Mouse (Mus musculus) macrophage (primary cell): ENCODE data around the gene Dnajb2. TPM values are rescaled to one million over a fixed set of nuclear protein-coding genes. Genes with fewer than 3 reads are reported as not detected.
"Not testable (repeated sequence)": the region's sequence is repeated elsewhere in the genome, so short reads cannot be mapped to it uniquely, and the experiment has no call there.

Experiments used
- H3K27ac ChIP-seq: fragments of 350-480 bp; formaldehyde crosslinking; 2 replicates; pipeline ENCODE4 v1.9.0; 2021
- H3K36me3 ChIP-seq: fragments of 350-480 bp; formaldehyde crosslinking; 2 replicates; pipeline ENCODE4 v1.9.0; 2021; ENCODE audit errors: inconsistent target
- H3K4me3 ChIP-seq: fragments of 350-480 bp; formaldehyde crosslinking; 2 replicates; pipeline ENCODE4 v1.9.0; 2021; ENCODE audit errors: inconsistent target
- H3K79me2 ChIP-seq: fragments of 350-480 bp; formaldehyde crosslinking; 2 replicates; pipeline ENCODE4 v1.9.0; 2021; ENCODE audit errors: inconsistent target
- WGBS: methylation state at CpG from one replicate; pipeline ENCODE4 v1.1.7; 2026; ENCODE audit warnings: inconsistent platforms; ENCODE audit not compliant: missing documents; 5-methylcytosine and 5-hydroxymethylcytosine counted together
- polyA plus RNA-seq: library from polyadenylated mRNA; stranded (reverse); fragments of 250-400 nt; gene quantifications from 3 replicates; pipeline ENCODE4 v1.2.4, GENCODE M21; 2018; ENCODE audit warnings: inconsistent platforms

Gene Dnajb2
- polyA plus RNA-seq, 1 experiment from 2014 or later: 9.7 TPM

- Histone ChIP-seq H3K79me2 (no peaks in the 10 kb centered on the region), H3K27ac (no peak overlapping the region), H3K36me3 (no peaks in the 10 kb centered on the region), H3K4me3 (no peak overlapping the region)
- 34% methylated on average over 4 of the region's 4 CpGs for WGBS
Observed at GRCm38 (mm10) chr1:75229158-75229557, 7.0 kb upstream of the Dnajb2 start.

GRCm38 (mm10) chr1:75230335-75230994, 5.7 kb upstream of the Dnajb2 start:
- Histone ChIP-seq H3K79me2 (no peaks in the 10 kb centered on the region), H3K36me3 (no peaks in the 10 kb centered on the region), H3K27ac (no peak overlapping the region), H3K4me3 (no peak overlapping the region)
- WGBS: 46% methylated on average over 7 of the region's 7 CpGs

GRCm38 (mm10) chr1:75231224-75231623, 5.0 kb upstream of the Dnajb2 start:
- Histone ChIP-seq H3K27ac (no peak overlapping the region), H3K4me3 (no peak overlapping the region), H3K36me3 (no peaks in the 10 kb centered on the region), H3K79me2 (no peaks in the 10 kb centered on the region)
- WGBS: 85% methylated on average over 4 of the region's 4 CpGs

GRCm38 (mm10) chr1:75231664-75232152, 4.5 kb upstream of the Dnajb2 start, which contains the start of gene A630095N17Rik:
TSS of gene A630095N17Rik (minus strand) at chr1:75232102.
- WGBS: 94% methylated on average over 5 of the region's 5 CpGs
- H3K79me2 ChIP-seq: no peaks in the 10 kb centered on the region
- no peak within 1 kb of the TSS for H3K27ac ChIP-seq

GRCm38 (mm10) chr1:75232489-75232888, 3.7 kb upstream of the Dnajb2 start:
- H3K36me3 ChIP-seq, H3K4me3 ChIP-seq, H3K27ac ChIP-seq, H3K79me2 ChIP-seq: not testable (repeated sequence)
- 85% methylated on average over 4 of the region's 4 CpGs for WGBS

More at GRCm38 (mm10) chr1:75231664-75232152, 4.5 kb upstream of the Dnajb2 start, which contains the start of gene A630095N17Rik:
- H3K4me3 ChIP-seq: no peak within 1 kb of the TSS
- H3K36me3 ChIP-seq: no peaks in the 10 kb centered on the region

GRCm38 (mm10) chr1:75234606-75235005, 1.6 kb upstream of the Dnajb2 start:
- Histone ChIP-seq H3K79me2 (no peaks in the 10 kb centered on the region), H3K36me3 (no peaks in the 10 kb centered on the region), H3K4me3 (no peak overlapping the region), H3K27ac (no peak overlapping the region)
- WGBS: under 1% methylated on average over 8 of the region's 8 CpGs

- Histone ChIP-seq H3K79me2 (no peaks in the 10 kb centered on the region), H3K27ac (no peak overlapping the region), H3K36me3 (no peaks in the 10 kb centered on the region), H3K4me3 (no peak overlapping the region)
- 92% methylated on average over 10 of the region's 10 CpGs for WGBS
Observed at GRCm38 (mm10) chr1:75239591-75239990, 3.4 kb downstream of the Dnajb2 start.

- Histone ChIP-seq H3K27ac (no peak overlapping the region), H3K4me3 (no peak overlapping the region), H3K79me2 (no peaks in the 10 kb centered on the region), H3K36me3 (no peaks in the 10 kb centered on the region)
- 98% methylated on average over 14 of the region's 14 CpGs for WGBS
Observed at GRCm38 (mm10) chr1:75243411-75243810, 7.2 kb downstream of the Dnajb2 start.

GRCm38 (mm10) chr1:75244175-75244826, 8.1 kb downstream of the Dnajb2 start:
- H3K36me3 ChIP-seq: no peaks in the 10 kb centered on the region
- H3K27ac ChIP-seq: no peak overlapping the region
- 94% methylated on average over 10 of the region's 12 CpGs for WGBS
- H3K4me3 ChIP-seq: no peak overlapping the region
- H3K79me2 ChIP-seq: no peaks in the 10 kb centered on the region

GRCm38 (mm10) chr1:75244836-75245235, 8.6 kb downstream of the Dnajb2 start:
- Histone ChIP-seq H3K27ac (no peak overlapping the region), H3K36me3 (no peaks in the 10 kb centered on the region), H3K79me2 (no peaks in the 10 kb centered on the region), H3K4me3 (no peak overlapping the region)
- WGBS: 48% methylated on average over 3 of the region's 4 CpGs

- Histone ChIP-seq H3K79me2 (no peaks in the 10 kb centered on the region), H3K4me3 (no peak overlapping the region), H3K27ac (no peak overlapping the region), H3K36me3 (no peaks in the 10 kb centered on the region)
- 95% methylated on average over 15 of the region's 16 CpGs for WGBS
Observed at GRCm38 (mm10) chr1:75247071-75247930, 11.1 kb downstream of the Dnajb2 start.

GRCm38 (mm10) chr1:75248041-75248772, 12.0 kb downstream of the Dnajb2 start:
- no peak overlapping the region for H3K4me3 ChIP-seq
- H3K27ac ChIP-seq: no peak overlapping the region
- WGBS: 66% methylated on average over 9 of the region's 9 CpGs
- H3K36me3 ChIP-seq: no peaks in the 10 kb centered on the region
- no peaks in the 10 kb centered on the region for H3K79me2 ChIP-seq

- no peaks in the 10 kb centered on the region for H3K36me3 ChIP-seq
- 93% methylated on average over 3 of the region's 3 CpGs for WGBS
- no peaks in the 10 kb centered on the region for H3K79me2 ChIP-seq
- H3K4me3 ChIP-seq: no peak overlapping the region
- no peak overlapping the region for H3K27ac ChIP-seq
Observed at GRCm38 (mm10) chr1:75250498-75250897, 14.3 kb downstream of the Dnajb2 start.
